Mouse (Mus musculus) E14TG2a.4 (cell line): ENCODE data around the gene BC048679.

Source experiments
- CTCF ChIP-seq: conservative IDR thresholded peaks from 2 replicates; pipeline ENCODE4 v1.5.1; 2014; ENCODE audit warnings: low read length
- NANOG ChIP-seq: IDR thresholded peaks from 2 replicates; pipeline ENCODE4 v1.6.1; 2014; ENCODE audit warnings: borderline replicate concordance, low read length, mixed read lengths

DNA sequence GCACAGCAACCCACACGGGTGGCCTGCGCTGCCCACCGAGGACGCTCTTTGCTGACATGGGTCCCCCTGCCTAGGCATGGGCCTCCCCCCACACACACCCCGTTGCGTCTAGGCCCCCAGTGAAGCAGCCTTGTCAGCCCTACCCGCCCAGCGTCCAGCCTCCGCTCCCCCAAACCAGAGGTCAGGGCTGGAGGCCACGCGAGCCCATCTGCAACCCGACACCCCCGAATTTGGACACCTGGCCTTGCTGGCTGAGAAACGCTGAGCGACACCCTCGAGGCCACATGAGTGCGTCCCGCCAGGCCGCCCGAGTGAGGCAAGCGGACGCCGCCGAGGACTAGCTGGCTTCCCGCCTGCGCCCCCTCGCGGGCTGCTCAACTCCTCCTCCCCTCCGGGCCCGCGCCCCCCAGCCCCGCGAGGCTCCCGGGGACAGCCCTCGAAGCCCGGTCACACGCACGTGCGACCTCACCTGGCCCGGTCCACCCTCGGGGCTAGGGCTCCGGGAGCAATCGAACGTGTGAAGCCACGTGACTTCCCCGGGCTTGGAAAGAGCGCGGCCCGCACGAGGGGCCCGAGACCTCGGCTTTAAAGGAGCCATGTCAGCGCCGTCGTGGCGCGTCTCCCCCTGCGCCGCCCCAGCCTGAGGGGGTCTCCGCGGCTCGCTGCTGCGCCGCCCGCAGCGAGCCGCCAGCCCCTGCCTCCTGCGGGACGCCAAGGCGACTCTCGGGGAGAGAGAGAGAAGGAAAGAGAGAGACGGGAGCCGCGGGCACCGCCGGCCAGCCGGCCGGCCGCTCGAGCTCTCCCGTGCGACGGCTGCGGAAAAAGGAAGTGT, 44.4 kb downstream of the BC048679 start:
- TF ChIP-seq CTCF (no peak), NANOG (no peak)
